Mouse (Mus musculus) adrenal gland, postnatal 0 days (tissue): ENCODE data around the gene Gfpt1. TPM values are rescaled to one million over a fixed set of nuclear protein-coding genes. Genes with fewer than 3 reads are reported as not detected.

Experiments
- polyA plus RNA-seq: library from polyadenylated mRNA; unstranded; fragments of >200 nt; fragmentation: Nextera tagmentation; extraction: Ambion mirVana; gene quantifications from 2 replicates; pipeline ENCODE4 v1.2.1, GENCODE M21; 2015

The Gfpt1 gene
- polyA plus RNA-seq = 9.0 and 11.9 TPM in 2 replicates

DNA sequence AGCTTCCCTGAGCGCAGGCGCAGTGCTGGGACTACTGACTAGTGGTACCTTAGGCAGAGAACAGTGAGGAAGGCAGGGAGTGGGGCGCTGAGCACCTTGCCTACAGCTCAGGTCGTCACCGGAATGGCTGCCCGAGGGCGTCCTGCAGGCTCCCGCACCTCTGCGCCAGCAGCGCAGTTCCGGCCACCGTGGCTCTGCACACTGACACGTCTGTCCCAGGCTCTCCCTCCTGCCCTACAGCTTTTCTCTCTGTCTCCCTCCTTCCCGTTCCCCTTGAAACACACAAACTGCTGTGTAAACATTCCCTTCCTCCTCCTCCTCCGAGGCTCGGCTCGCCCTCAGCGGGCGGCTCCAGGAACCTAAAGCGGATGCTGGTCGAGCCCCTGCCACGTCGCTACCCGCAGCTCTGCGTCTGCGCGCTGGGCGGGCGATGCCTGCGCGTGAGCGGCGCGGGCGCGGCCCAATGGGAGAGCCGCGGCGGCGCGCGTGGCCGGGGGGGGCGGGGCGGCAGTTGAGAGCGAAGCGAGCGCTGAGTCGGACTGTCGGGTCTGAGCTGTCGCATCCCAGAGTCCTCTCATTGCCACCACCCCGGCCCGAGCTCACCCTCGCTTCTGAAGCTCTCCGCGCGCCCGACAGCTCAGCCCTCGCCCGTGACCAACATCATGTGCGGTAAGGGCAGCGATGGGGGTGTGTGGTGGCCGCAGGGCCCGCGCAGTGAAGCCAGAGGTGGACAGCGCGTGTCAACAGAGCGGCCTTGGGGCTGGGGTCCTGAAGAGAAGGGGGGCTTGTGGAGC, at the start of gene Gfpt1:
TSS of gene Gfpt1 (plus strand) at position 510 of the 794 bp plus-strand sequence.

DNA sequence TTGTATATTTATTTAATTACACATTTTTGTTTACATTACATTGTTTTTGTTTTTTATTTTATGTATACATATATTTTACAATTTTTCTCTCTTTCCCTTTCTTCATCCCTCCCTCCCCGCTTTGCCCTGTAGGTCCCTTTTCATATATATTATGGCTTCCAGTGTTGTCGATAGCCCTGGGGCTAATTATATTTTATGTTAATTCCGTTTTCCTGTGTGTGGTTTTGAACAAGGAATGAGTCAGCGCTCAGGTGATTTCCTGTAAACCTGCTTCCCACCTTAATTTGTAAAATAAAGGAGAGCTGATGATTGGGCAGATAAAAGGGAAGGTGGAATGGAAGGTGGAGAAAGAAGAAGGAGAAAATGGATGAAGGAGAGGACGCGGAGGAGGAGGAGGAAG, 33.8 kb upstream of the Gfpt1 start, which contains the start of gene Nfu1:
TSS of gene Nfu1 (plus strand) at position 350 of the 400 bp plus-strand sequence.

DNA sequence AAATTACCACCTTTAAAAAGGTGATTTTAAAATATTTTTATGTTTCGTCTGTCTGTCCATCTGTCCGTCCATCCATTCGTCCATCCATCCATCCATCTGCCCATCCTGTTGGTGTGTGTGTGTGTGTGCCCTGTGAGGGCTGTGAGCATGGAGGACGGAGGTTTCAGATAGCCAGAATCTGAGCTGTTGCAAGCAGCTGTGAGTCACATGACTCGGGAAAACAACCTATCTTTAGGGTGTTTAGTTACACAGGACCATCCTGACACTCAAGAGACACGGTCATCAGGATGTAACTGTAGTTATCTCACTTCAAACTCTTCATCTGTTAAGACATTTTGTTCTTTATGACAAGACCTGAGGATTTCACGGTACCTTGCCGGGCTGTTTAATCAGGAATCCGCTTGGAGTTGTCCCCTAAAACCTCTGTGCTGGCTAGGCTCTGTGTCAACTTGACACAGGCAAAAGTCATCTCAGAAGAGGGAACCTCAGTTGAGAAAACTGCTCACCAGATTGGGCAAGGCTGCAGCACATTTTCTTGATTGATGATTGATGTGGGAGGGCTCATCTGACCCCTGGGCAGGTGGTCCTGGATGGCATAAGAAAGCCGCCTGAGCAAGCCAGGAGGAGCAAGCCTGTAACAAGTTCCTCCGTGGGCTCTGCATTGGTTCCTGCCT, 61.6 kb downstream of the Gfpt1 start, which contains the start of gene D6Ertd527e:
TSS of gene D6Ertd527e (plus strand) at position 624 of the 674 bp plus-strand sequence.

Other genes with a start within 250 kb of the Gfpt1 start
- gene Anxa4, start 249.3 kb upstream of the Gfpt1 start, polyA plus RNA-seq = 28.3 and 54.2 TPM in 2 replicates
- gene Aak1, start 193.3 kb upstream of the Gfpt1 start, polyA plus RNA-seq = 12.7 and 13.6 TPM in 2 replicates
- gene Nfu1, start 33.6 kb upstream of the Gfpt1 start, polyA plus RNA-seq = 130 and 166 TPM in 2 replicates
- gene D6Ertd527e, start 61.9 kb downstream of the Gfpt1 start, polyA plus RNA-seq = 0.11 and 0.27 TPM in 2 replicates